Mouse (Mus musculus) brown adipose tissue, adult 24 weeks (tissue): ENCODE data around the gene Zbtb7b. TPM values are rescaled to one million over a fixed set of nuclear protein-coding genes. Genes with fewer than 3 reads are reported as not detected.

Experiments used
- H3K27ac ChIP-seq: fragments of 200-500 bp; replicated peaks from 2 replicates; pipeline ENCODE4 v1.5.1; 2012; ENCODE audit warnings: low read depth, mild to moderate bottlenecking, low read length
- H3K4me1 ChIP-seq: fragments of 200-500 bp; 2 replicates; pipeline ENCODE4 v1.6.1; 2012; ENCODE audit warnings: low read length, mixed read lengths; ENCODE audit not compliant: control insufficient read depth, insufficient read depth, insufficient read length
- H3K4me3 ChIP-seq: fragments of 200-500 bp; 2 replicates; pipeline ENCODE4 v1.5.1; 2012; ENCODE audit warnings: low read depth, mild to moderate bottlenecking, low read length, moderate library complexity; ENCODE audit not compliant: insufficient read depth
- polyA plus RNA-seq: library from polyadenylated mRNA; stranded (reverse); fragments of >200 nt; gene quantifications from 2 replicates; pipeline ENCODE4 v1.2.4, GENCODE M21; 2012; ENCODE audit not compliant: missing spikeins, insufficient read depth, insufficient read length

Gene Zbtb7b
- polyA plus RNA-seq, 1 experiment, result 121 TPM

- no peak overlapping the region for H3K27ac ChIP-seq
- H3K4me1 ChIP-seq, result no peaks in the 10 kb centered on the region
- H3K4me3 ChIP-seq, result no peak overlapping the region
Measured at GRCm38 (mm10) chr3:89332013-89332412, 62.6 kb downstream of the Zbtb7b start.

- Histone ChIP-seq H3K4me1 (no peaks in the 10 kb centered on the region), H3K27ac (no peak overlapping the region), H3K4me3 (no peak overlapping the region)
Measured at GRCm38 (mm10) chr3:89331561-89331960, 63.0 kb downstream of the Zbtb7b start.

- Histone ChIP-seq H3K27ac (no peak overlapping the region), H3K4me3 (no peak overlapping the region), H3K4me1 (no peaks in the 10 kb centered on the region)
Measured at GRCm38 (mm10) chr3:89330948-89331347, 63.6 kb downstream of the Zbtb7b start.

GRCm38 (mm10) chr3:89330346-89330745 is 64.2 kb downstream of the Zbtb7b start:
- H3K4me3 ChIP-seq, result no peak overlapping the region
- H3K27ac ChIP-seq, result no peak overlapping the region
- no peaks in the 10 kb centered on the region for H3K4me1 ChIP-seq

- no peak overlapping the region for H3K4me3 ChIP-seq
- H3K4me1 ChIP-seq, result no peaks in the 10 kb centered on the region
- no peak overlapping the region for H3K27ac ChIP-seq
Measured at GRCm38 (mm10) chr3:89328623-89329022, 66.0 kb downstream of the Zbtb7b start.

Other genes with a start within 250 kb of the Zbtb7b start
- gene Hcn3, start 234.6 kb downstream of the Zbtb7b start, polyA plus RNA-seq, result not detected in 2 replicates
- gene Clk2, start 230.0 kb downstream of the Zbtb7b start, polyA plus RNA-seq, result 14.3 TPM in 2 replicates
- 39.4 and 48.7 TPM in 2 replicates for gene Scamp3, start 217.3 kb downstream of the Zbtb7b start, polyA plus RNA-seq
- gene Fam189b, start 211.6 kb downstream of the Zbtb7b start, polyA plus RNA-seq, result 1.3 and 2.0 TPM in 2 replicates
- gene Gba, start 191.8 kb downstream of the Zbtb7b start, polyA plus RNA-seq, result 18.2 and 25.1 TPM in 2 replicates
- 5.6 and 8.9 TPM in 2 replicates for gene Thbs3, start 179.6 kb downstream of the Zbtb7b start, polyA plus RNA-seq
- 108 and 115 TPM in 2 replicates for gene Mtx1, start 167.7 kb downstream of the Zbtb7b start, polyA plus RNA-seq
- 0.75 and 0.83 TPM in 2 replicates for gene Muc1, start 165.7 kb downstream of the Zbtb7b start, polyA plus RNA-seq
- gene Krtcap2, start 148.8 kb downstream of the Zbtb7b start, polyA plus RNA-seq, result 57.6 and 64.8 TPM in 2 replicates
- gene Trim46, start 148.5 kb downstream of the Zbtb7b start, polyA plus RNA-seq, result not detected in 2 replicates
- 125 and 130 TPM in 2 replicates for gene Dpm3, start 135.4 kb downstream of the Zbtb7b start, polyA plus RNA-seq
- gene Slc50a1, start 124.2 kb downstream of the Zbtb7b start, polyA plus RNA-seq, result 28.3 and 33.1 TPM in 2 replicates
- 5.6 and 6.3 TPM in 2 replicates for gene Efna1, start 113.6 kb downstream of the Zbtb7b start, polyA plus RNA-seq
- 0.44 TPM in 1 of 2 replicates, not detected in the other for gene Efna3, start 71.8 kb downstream of the Zbtb7b start, polyA plus RNA-seq
- gene Efna4, start 56.7 kb downstream of the Zbtb7b start, polyA plus RNA-seq, result 1.3 TPM in 1 of 2 replicates, not detected in the other
- gene Adam15, start 44.8 kb downstream of the Zbtb7b start, polyA plus RNA-seq, result 28.5 and 31.3 TPM in 2 replicates
- gene Dcst2, start 32.8 kb downstream of the Zbtb7b start, polyA plus RNA-seq, result 1.2 and 1.6 TPM in 2 replicates
- 0.75 TPM in 1 of 2 replicates, not detected in the other for gene Dcst1, start 29.5 kb downstream of the Zbtb7b start, polyA plus RNA-seq
- 1.3 TPM in 1 of 2 replicates, not detected in the other for gene Lenep, start 8.0 kb upstream of the Zbtb7b start, polyA plus RNA-seq
- gene Flad1, start 17.1 kb upstream of the Zbtb7b start, polyA plus RNA-seq, result 33.4 and 60.7 TPM in 2 replicates
- 5.9 and 10.9 TPM in 2 replicates for gene Cks1b, start 23.6 kb upstream of the Zbtb7b start, polyA plus RNA-seq
- 36.0 and 37.2 TPM in 2 replicates for gene Shc1, start 23.7 kb upstream of the Zbtb7b start, polyA plus RNA-seq
- gene Pygo2, start 35.4 kb upstream of the Zbtb7b start, polyA plus RNA-seq, result 4.6 and 13.0 TPM in 2 replicates
- 18.9 and 25.8 TPM in 2 replicates for gene Pbxip1, start 41.9 kb upstream of the Zbtb7b start, polyA plus RNA-seq
- gene Pmvk, start 59.8 kb upstream of the Zbtb7b start, polyA plus RNA-seq, result 191 and 194 TPM in 2 replicates
- gene Kcnn3, start 125.4 kb upstream of the Zbtb7b start, polyA plus RNA-seq, result 0.28 and 0.29 TPM in 2 replicates